Mouse (Mus musculus) midbrain, embryonic 14.5 days (tissue): ENCODE measurements around the gene Gm5460. TPM values are rescaled to one million over a fixed set of nuclear protein-coding genes. Genes with fewer than 3 reads are reported as not detected.

Source experiments
- ATAC-seq: fragments of 200-750 bp; cut with Nextera tagmentation; 2 replicates; pipeline ENCODE4 v1.8.0; 2017; ENCODE audit warnings: moderate number of reproducible peaks, moderate library complexity; ENCODE audit not compliant: low FRiP score, low TSS enrichment
- DNase-seq: peaks from one replicate; pipeline ENCODE4 v3.0.0-alpha.2; 2015
- H3K27ac ChIP-seq: fragments of 300-500 bp; sonication (generic); replicated peaks from 2 replicates; pipeline ENCODE4 v1.5.1; 2014; ENCODE audit warnings: mild to moderate bottlenecking, low read depth, low read length, moderate library complexity
- H3K27me3 ChIP-seq: fragments of 300-500 bp; sonication (generic); 2 replicates; pipeline ENCODE4 v1.6.1; 2014; ENCODE audit warnings: low read length, control low read depth, mixed read lengths; ENCODE audit not compliant: control insufficient read depth, insufficient read depth
- H3K36me3 ChIP-seq: fragments of 300-500 bp; sonication (generic); 2 replicates; pipeline ENCODE4 v1.6.1; 2014; ENCODE audit warnings: low read length, control low read depth; ENCODE audit not compliant: control insufficient read depth, insufficient read depth
- H3K4me1 ChIP-seq: fragments of 300-500 bp; sonication (generic); 2 replicates; pipeline ENCODE4 v1.6.1; 2014; ENCODE audit warnings: mild to moderate bottlenecking, antibody characterized with exemption, low read length, control low read depth; ENCODE audit not compliant: control insufficient read depth, insufficient read depth
- H3K4me2 ChIP-seq: fragments of 300-500 bp; sonication (generic); 2 replicates; pipeline ENCODE4 v1.6.1; 2014; ENCODE audit warnings: mild to moderate bottlenecking, low read length, moderate library complexity
- H3K4me3 ChIP-seq: fragments of 300-500 bp; sonication (generic); replicated peaks from 2 replicates; pipeline ENCODE4 v1.5.1; 2014; ENCODE audit warnings: low read depth, low read length
- H3K9ac ChIP-seq: fragments of 300-500 bp; sonication (generic); replicated peaks from 2 replicates; pipeline ENCODE4 v1.6.1; 2014; ENCODE audit warnings: mild to moderate bottlenecking, low read length, moderate library complexity
- H3K9me3 ChIP-seq: fragments of 300-500 bp; sonication (generic); 2 replicates; pipeline ENCODE4 v1.6.1; 2016; ENCODE audit warnings: low read length, control low read depth, mixed read lengths; ENCODE audit not compliant: control insufficient read depth
- WGBS: fragments of 180-500 bp; shearing (Covaris S2); extraction: QIAGEN DNeasy Blood & Tissue Kit; methylation state at CpG from one replicate; pipeline ENCODE4 v1.1.7; 2014; 5-methylcytosine and 5-hydroxymethylcytosine counted together
- polyA plus RNA-seq: library from polyadenylated mRNA; unstranded; fragments of >200 nt; fragmentation: Nextera tagmentation; extraction: Ambion mirVana; gene quantifications from 2 replicates; pipeline ENCODE4 v1.2.1, GENCODE M21; 2014

Gm5460 gene
- polyA plus RNA-seq, 1 experiment from 2014 or later, result not detected

- H3K27me3 ChIP-seq, result no peaks in the 10 kb centered on the region
- H3K9ac ChIP-seq, result no peak overlapping the region
- H3K4me2 ChIP-seq, result no peak overlapping the region
- ATAC-seq (no peak), DNase-seq (no peak)
- no peaks in the 10 kb centered on the region for H3K9me3 ChIP-seq
- H3K36me3 ChIP-seq, result no peaks in the 10 kb centered on the region
- 80% methylated on average over 6 of the region's 6 CpGs for WGBS
- H3K27ac ChIP-seq, result no peak overlapping the region
- H3K4me3 ChIP-seq, result no peak overlapping the region
- no peaks in the 10 kb centered on the region for H3K4me1 ChIP-seq
Observed at GRCm38 (mm10) chr14:33997427-33997826, 19.1 kb upstream of the Gm5460 start.

GRCm38 (mm10) chr14:34000076-34000475 lies 16.5 kb upstream of the Gm5460 start:
- Histone ChIP-seq H3K36me3 (no peaks in the 10 kb centered on the region), H3K27ac (no peak overlapping the region), H3K4me2 (no peak overlapping the region), H3K4me3 (no peak overlapping the region), H3K4me1 (no peaks in the 10 kb centered on the region), H3K9me3 (no peaks in the 10 kb centered on the region), H3K27me3 (no peaks in the 10 kb centered on the region), H3K9ac (no peak overlapping the region)
- DNase-seq (no peak), ATAC-seq (no peak)

GRCm38 (mm10) chr14:34001445-34001844 lies 15.1 kb upstream of the Gm5460 start:
- Histone ChIP-seq H3K4me3 (no peak overlapping the region), H3K27me3 (no peaks in the 10 kb centered on the region), H3K9ac (no peak overlapping the region), H3K27ac (no peak overlapping the region), H3K36me3 (no peaks in the 10 kb centered on the region), H3K9me3 (no peaks in the 10 kb centered on the region), H3K4me2 (no peak overlapping the region), H3K4me1 (no peaks in the 10 kb centered on the region)
- ATAC-seq (no peak), DNase-seq (no peak)

- Histone ChIP-seq H3K27me3 (no peaks in the 10 kb centered on the region), H3K9me3 (no peaks in the 10 kb centered on the region), H3K9ac (no peak overlapping the region), H3K4me2 (no peak overlapping the region), H3K4me1 (no peaks in the 10 kb centered on the region), H3K36me3 (no peaks in the 10 kb centered on the region), H3K27ac (no peak overlapping the region), H3K4me3 (no peak overlapping the region)
- WGBS, result 94% methylated on average over 5 of the region's 5 CpGs
- DNase-seq (no peak), ATAC-seq (no peak)
Observed at GRCm38 (mm10) chr14:34002358-34002757, 14.2 kb upstream of the Gm5460 start.

GRCm38 (mm10) chr14:34015063-34015462 lies 1.5 kb upstream of the Gm5460 start, which contains the start of gene Gm30083:
Gene Gm30083, minus strand, starts transcription at chr14:34015182.
- DNase-seq (no peak), ATAC-seq (no peak)
- 86% methylated on average over 3 of the region's 3 CpGs for WGBS
- Histone ChIP-seq H3K4me2 (no peak within 1 kb of the TSS), H3K4me1 (no peaks in the 10 kb centered on the region), H3K9me3 (no peaks in the 10 kb centered on the region), H3K36me3 (no peaks in the 10 kb centered on the region), H3K27ac (no peak within 1 kb of the TSS), H3K9ac (no peak within 1 kb of the TSS), H3K4me3 (no peak within 1 kb of the TSS), H3K27me3 (no peaks in the 10 kb centered on the region)

GRCm38 (mm10) chr14:34016938-34017337 lies 380 bp downstream of the Gm5460 start:
- H3K4me3 ChIP-seq, result no peak overlapping the region
- H3K9ac ChIP-seq, result no peak overlapping the region
- DNase-seq (no peak), ATAC-seq (no peak)
- H3K9me3 ChIP-seq, result no peaks in the 10 kb centered on the region
- no peak overlapping the region for H3K27ac ChIP-seq
- 85% methylated on average over 2 of the region's 2 CpGs for WGBS
- no peaks in the 10 kb centered on the region for H3K4me1 ChIP-seq
- no peaks in the 10 kb centered on the region for H3K27me3 ChIP-seq
- no peaks in the 10 kb centered on the region for H3K36me3 ChIP-seq
- H3K4me2 ChIP-seq, result no peak overlapping the region

- peaks cover 6% of the 10 kb centered on the region; the same call in 1 of the 2 replicates for H3K9me3 ChIP-seq
- no peak overlapping the region for H3K4me3 ChIP-seq
- WGBS, result 76% methylated on average over 2 of the region's 2 CpGs
- H3K27ac ChIP-seq, result no peak overlapping the region
- DNase-seq (no peak), ATAC-seq (no peak)
- H3K9ac ChIP-seq, result no peak overlapping the region
- H3K4me2 ChIP-seq, result no peak overlapping the region
- no peaks in the 10 kb centered on the region for H3K27me3 ChIP-seq
- H3K4me1 ChIP-seq, result no peaks in the 10 kb centered on the region
- no peaks in the 10 kb centered on the region for H3K36me3 ChIP-seq
Observed at GRCm38 (mm10) chr14:34026710-34027109, 10.2 kb downstream of the Gm5460 start.

GRCm38 (mm10) chr14:34033841-34034610 lies 17.5 kb downstream of the Gm5460 start:
- Histone ChIP-seq H3K4me2 (no peak overlapping the region), H3K36me3 (no peaks in the 10 kb centered on the region), H3K4me3 (no peak overlapping the region), H3K27ac (no peak overlapping the region), H3K27me3 (no peaks in the 10 kb centered on the region), H3K9me3 (no peaks in the 10 kb centered on the region), H3K4me1 (no peaks in the 10 kb centered on the region), H3K9ac (no peak overlapping the region)
- WGBS, result 79% methylated on average over 8 of the region's 8 CpGs
- DNase-seq (no peak), ATAC-seq (no peak)

- Histone ChIP-seq H3K4me1 (no peaks in the 10 kb centered on the region), H3K4me3 (no peak overlapping the region), H3K4me2 (no peak overlapping the region), H3K27me3 (no peaks in the 10 kb centered on the region), H3K36me3 (no peaks in the 10 kb centered on the region), H3K9me3 (no peaks in the 10 kb centered on the region), H3K27ac (no peak overlapping the region), H3K9ac (no peak overlapping the region)
- DNase-seq, result no peak
- ATAC-seq, result no peak
- 79% methylated on average over 4 of the region's 4 CpGs for WGBS
Observed at GRCm38 (mm10) chr14:34041241-34041640, 24.7 kb downstream of the Gm5460 start.
